Mouse (Mus musculus) thymus, postnatal 0 days (tissue): ENCODE results near the gene Impdh2. TPM values are rescaled to one million over a fixed set of nuclear protein-coding genes. Genes with fewer than 3 reads are reported as not detected.
"Not testable (repeated sequence)": the region's sequence is repeated elsewhere in the genome, so short reads cannot be mapped to it uniquely, and the experiment has no call there.

Experiments
- DNase-seq: peaks from one replicate; pipeline ENCODE4 v3.0.0-alpha.2; 2015; ENCODE audit warnings: low spot score
- microRNA counts: library from miRNA; unstranded; fragments of <30 nt; microRNA quantifications from one replicate; lab custom pipeline; 2015
- microRNA-seq: library from miRNA; unstranded; fragments of <30 nt; microRNA quantifications from one replicate; pipeline ENCODE4, GENCODE M21; 2016; ENCODE audit warnings: borderline number of aligned reads
- polyA plus RNA-seq: library from polyadenylated mRNA; unstranded; fragments of >200 nt; fragmentation: Nextera tagmentation; extraction: Ambion mirVana; gene quantifications from 2 replicates; pipeline ENCODE4 v1.2.1, GENCODE M21; 2015

Impdh2 gene
- polyA plus RNA-seq, 1 experiment from 2014 or later, result 161 TPM

DNA sequence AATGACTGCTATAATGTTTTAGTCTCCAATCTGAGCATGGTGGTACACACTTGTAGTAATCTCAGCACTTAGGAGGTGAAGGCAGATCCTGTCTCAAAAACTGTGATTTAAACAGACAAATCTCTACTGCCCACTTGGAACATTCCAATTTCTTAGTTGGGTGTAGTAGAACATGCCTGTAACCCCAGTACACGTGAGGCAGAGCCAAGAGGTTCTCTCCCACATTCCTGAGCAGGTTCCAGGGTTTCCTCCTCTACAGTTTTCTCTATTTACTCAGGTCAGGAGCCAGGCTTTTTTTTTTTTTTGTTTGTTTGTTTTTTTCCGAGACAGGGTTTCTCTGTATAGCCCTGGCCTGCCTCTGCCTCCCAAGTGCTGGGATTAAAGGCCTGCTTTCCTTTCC, 39.9 kb downstream of the Impdh2 start:
- no peak for DNase-seq

DNA sequence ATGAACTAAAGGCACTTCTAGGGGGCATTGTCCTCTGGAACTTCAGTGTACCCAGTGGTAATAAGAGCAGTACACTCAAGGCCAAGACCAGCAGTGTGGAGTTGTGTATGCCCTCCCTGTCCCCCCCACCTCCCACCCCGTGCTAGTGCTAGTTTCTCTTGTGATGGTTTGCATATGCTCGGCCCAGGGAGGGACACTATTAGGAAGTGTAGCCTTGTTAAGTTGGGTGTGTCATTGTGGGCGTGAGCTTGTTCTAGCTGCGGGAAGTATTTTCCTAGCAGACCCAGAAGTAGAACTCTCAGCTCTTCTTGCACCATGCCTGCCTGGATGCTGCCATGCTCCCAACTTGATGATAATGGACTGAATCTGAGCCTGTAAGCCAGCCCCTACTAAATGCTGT, 41.9 kb downstream of the Impdh2 start:
- no peak for DNase-seq

DNA sequence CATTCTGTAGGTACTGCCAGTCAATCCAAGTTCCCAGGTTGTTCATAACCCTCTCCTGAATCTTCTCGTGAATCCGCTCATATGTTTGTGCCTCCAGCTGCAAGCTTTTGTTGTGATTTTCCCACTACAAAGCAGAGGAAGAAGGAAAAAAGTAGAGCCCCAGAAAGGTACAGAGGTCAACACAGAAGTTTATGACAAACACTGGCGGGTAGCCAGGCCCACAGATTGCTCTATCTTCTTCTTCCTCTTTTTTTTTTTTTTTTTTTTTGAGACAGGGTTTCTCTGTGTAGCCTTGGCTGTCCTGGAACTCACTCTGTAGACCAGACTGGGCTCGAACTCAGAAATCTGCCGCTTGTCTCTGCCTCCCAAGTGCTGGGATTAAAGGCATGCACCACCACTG, 47.8 kb downstream of the Impdh2 start:
- not testable (repeated sequence) for DNase-seq

DNA sequence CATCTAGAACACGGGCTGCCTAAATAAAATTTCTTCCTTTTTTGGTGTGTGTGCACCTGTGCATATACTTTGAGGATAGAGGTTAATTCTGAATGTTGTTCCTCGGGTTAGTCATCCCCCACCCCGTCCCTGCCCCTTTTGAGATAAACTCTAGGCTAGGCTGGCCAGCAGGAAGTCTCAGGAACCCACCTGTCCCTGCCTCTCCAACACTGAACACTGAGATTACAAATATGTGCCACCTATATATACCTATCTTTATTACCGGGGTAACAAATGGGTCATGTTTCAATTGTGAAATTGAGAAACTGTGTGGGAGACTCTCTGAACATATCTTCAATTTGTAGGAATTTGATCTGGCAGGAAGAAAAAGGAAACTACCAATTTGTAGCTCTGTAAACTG, 48.8 kb downstream of the Impdh2 start:
- DNase-seq, result no peak

DNA sequence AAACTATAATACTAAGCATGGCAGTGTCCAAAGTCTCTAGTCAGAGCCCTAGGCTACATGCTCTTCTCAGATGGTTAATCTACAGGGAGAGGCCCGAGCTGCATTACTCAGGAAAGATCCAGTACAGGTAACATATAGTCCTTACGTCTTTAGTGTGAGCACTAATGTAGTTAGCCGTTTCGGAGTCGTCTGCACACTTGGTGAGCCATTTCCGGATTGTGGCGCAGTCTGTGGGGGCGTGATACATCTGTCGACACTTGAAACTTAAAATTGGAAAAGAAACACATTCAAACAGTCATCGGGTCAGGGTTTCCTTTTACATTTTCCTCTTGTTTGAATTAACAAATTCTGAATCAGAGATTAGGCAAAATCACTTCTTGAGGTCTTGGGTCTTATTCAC, 51.4 kb downstream of the Impdh2 start:
- no peak for DNase-seq

MicroRNA genes within 50 kb of the gene (microRNA counts, 519-probe panel; counts per million panel counts)
- 5,703 counts per million, percentile 88 among the panel's probes with 10 or more counts for microRNA mmu-miR-191 (lab: Ali Mortazavi, UCI)
- microRNA mmu-miR-425 (lab: Ali Mortazavi, UCI), result 5,202 counts per million, percentile 85 among the panel's probes with 10 or more counts

Small RNAs within 50 kb of the gene (microRNA-seq; reads per million reads assigned to microRNA genes)
- not detected for gene Gm24083
- not detected for gene Mir191
- 5,744 reads per million, percentile 88 among the genes with 10 or more reads in this experiment for gene Mir425

Other genes starting within 250 kb of the Impdh2 start
- gene Gpx1, start 221.4 kb upstream of the Impdh2 start, polyA plus RNA-seq, result 862 and 915 TPM in 2 replicates
- gene Usp4, start 212.4 kb upstream of the Impdh2 start, polyA plus RNA-seq, result 83.7 and 93.1 TPM in 2 replicates
- 0.57 and 0.99 TPM in 2 replicates for gene 1700102P08Rik, start 167.5 kb upstream of the Impdh2 start, polyA plus RNA-seq
- 0.15 and 0.20 TPM in 2 replicates for gene Ccdc36, start 131.8 kb upstream of the Impdh2 start, polyA plus RNA-seq
- gene BC048562, start 123.8 kb upstream of the Impdh2 start, polyA plus RNA-seq, result not detected in 2 replicates
- gene Ccdc71, start 99.8 kb upstream of the Impdh2 start, polyA plus RNA-seq, result 51.0 and 54.2 TPM in 2 replicates
- gene Klhdc8b, start 98.7 kb upstream of the Impdh2 start, polyA plus RNA-seq, result 9.5 and 11.2 TPM in 2 replicates
- 3.9 and 4.4 TPM in 2 replicates for gene Lamb2, start 80.5 kb upstream of the Impdh2 start, polyA plus RNA-seq
- gene Usp19, start 69.7 kb upstream of the Impdh2 start, polyA plus RNA-seq, result 52.3 and 57.7 TPM in 2 replicates
- gene Qars, start 52.6 kb upstream of the Impdh2 start, polyA plus RNA-seq, result 113 and 119 TPM in 2 replicates
- 84.5 and 96.7 TPM in 2 replicates for gene Qrich1, start 43.5 kb upstream of the Impdh2 start, polyA plus RNA-seq
- gene Ndufaf3, start 7.1 kb downstream of the Impdh2 start, polyA plus RNA-seq, result 96.1 and 101 TPM in 2 replicates
- gene Dalrd3, start 9.6 kb downstream of the Impdh2 start, polyA plus RNA-seq, result 115 and 120 TPM in 2 replicates
- 44.3 and 47.0 TPM in 2 replicates for gene Wdr6, start 18.5 kb downstream of the Impdh2 start, polyA plus RNA-seq
- 3.5 and 3.7 TPM in 2 replicates for gene P4htm, start 37.4 kb downstream of the Impdh2 start, polyA plus RNA-seq
- 44.7 and 49.1 TPM in 2 replicates for gene Arih2, start 89.1 kb downstream of the Impdh2 start, polyA plus RNA-seq
- 40.9 and 43.4 TPM in 2 replicates for gene Slc25a20, start 101.8 kb downstream of the Impdh2 start, polyA plus RNA-seq
- gene Prkar2a, start 129.0 kb downstream of the Impdh2 start, polyA plus RNA-seq, result 5.8 and 7.7 TPM in 2 replicates
- gene Ip6k2, start 223.5 kb downstream of the Impdh2 start, polyA plus RNA-seq, result 40.9 and 49.8 TPM in 2 replicates
- 5.7 and 6.4 TPM in 2 replicates for gene Nckipsd, start 248.1 kb downstream of the Impdh2 start, polyA plus RNA-seq